Mouse (Mus musculus) mouse trophoblast stem cell (cell line): ENCODE data around the gene Padi2.

Source experiments
- in situ Hi-C, 2 experiments: fragments of 300-500 bp; cut with MseI, MboI; formaldehyde crosslinking; loops; 2 replicates in 1 of 2; 3 replicates in 1 of 2; pipeline ENCODE4 v1.15.1; 2025

Gene Padi2

GRCm38 (mm10) chr4:140906076-140906826, at the start of gene Padi2:
Padi2 (plus strand) TSS chr4:140906344.
- in situ Hi-C loops, result loop anchor here (5.0 to 10.0 kb wide), 2 partner anchors 56 to 311 kb away; partner anchors contain the start of gene Sdhb (in 1 of the 2)

- in situ Hi-C loops, result no loop called here
Observed at GRCm38 (mm10) chr4:140857041-140857440, 49.1 kb upstream of the Padi2 start.

- in situ Hi-C loops, result no loop called here
Observed at GRCm38 (mm10) chr4:140857813-140858212, 48.3 kb upstream of the Padi2 start.

GRCm38 (mm10) chr4:140859291-140859690, 46.9 kb upstream of the Padi2 start:
- in situ Hi-C loops, result no loop called here

GRCm38 (mm10) chr4:140860125-140860766, 45.9 kb upstream of the Padi2 start:
- in situ Hi-C loops, result no loop called here

GRCm38 (mm10) chr4:140860767-140861147, 45.4 kb upstream of the Padi2 start:
- in situ Hi-C loops, result no loop called here

GRCm38 (mm10) chr4:140862036-140862650, 44.0 kb upstream of the Padi2 start:
- in situ Hi-C loops, result no loop called here

GRCm38 (mm10) chr4:140868484-140869190, 37.5 kb upstream of the Padi2 start:
- in situ Hi-C loops, result no loop called here

- in situ Hi-C loops, result no loop called here
Observed at GRCm38 (mm10) chr4:140869945-140870344, 36.2 kb upstream of the Padi2 start.

- in situ Hi-C loops, result no loop called here
Observed at GRCm38 (mm10) chr4:140870876-140871275, 35.3 kb upstream of the Padi2 start.

GRCm38 (mm10) chr4:140871376-140871775, 34.8 kb upstream of the Padi2 start:
- in situ Hi-C loops, result no loop called here

- in situ Hi-C loops, result no loop called here
Observed at GRCm38 (mm10) chr4:140871851-140872685, 34.1 kb upstream of the Padi2 start.

- in situ Hi-C loops, result no loop called here
Observed at GRCm38 (mm10) chr4:140872686-140872992, 33.5 kb upstream of the Padi2 start.

- in situ Hi-C loops, result no loop called here
Observed at GRCm38 (mm10) chr4:140873011-140873410, 33.1 kb upstream of the Padi2 start.

- in situ Hi-C loops, result no loop called here
Observed at GRCm38 (mm10) chr4:140876161-140876560, 30.0 kb upstream of the Padi2 start.

- in situ Hi-C loops, result no loop called here
Observed at GRCm38 (mm10) chr4:140876681-140877080, 29.5 kb upstream of the Padi2 start.

GRCm38 (mm10) chr4:140877441-140877840, 28.7 kb upstream of the Padi2 start:
- in situ Hi-C loops, result no loop called here

GRCm38 (mm10) chr4:140878655-140879054, 27.5 kb upstream of the Padi2 start:
- in situ Hi-C loops, result no loop called here

- in situ Hi-C loops, result no loop called here
Observed at GRCm38 (mm10) chr4:140879116-140879515, 27.0 kb upstream of the Padi2 start.

- in situ Hi-C loops, result no loop called here
Observed at GRCm38 (mm10) chr4:140879739-140880138, 26.4 kb upstream of the Padi2 start.

GRCm38 (mm10) chr4:140880207-140880606, 25.9 kb upstream of the Padi2 start:
- in situ Hi-C loops, result no loop called here
